Mouse (Mus musculus) heart, embryonic 11.5 days (tissue): ENCODE data around the gene Zfp945. TPM values are rescaled to one million over a fixed set of nuclear protein-coding genes. Genes with fewer than 3 reads are reported as not detected.
"Not testable (repeated sequence)": the region's sequence is repeated elsewhere in the genome, so short reads cannot be mapped to it uniquely, and the experiment has no call there.

ENCODE experiments used
- ATAC-seq: fragments of 200-750 bp; cut with Nextera tagmentation; replicated peaks from 2 replicates; pipeline ENCODE4 v1.8.0; 2017; ENCODE audit warnings: moderate library complexity; ENCODE audit not compliant: insufficient number of reproducible peaks, low FRiP score, low TSS enrichment
- H3K27ac ChIP-seq: fragments of 300-500 bp; sonication (generic); 2 replicates; pipeline ENCODE4 v1.5.1; 2014; ENCODE audit warnings: mild to moderate bottlenecking, low read depth, low read length
- H3K27me3 ChIP-seq: fragments of 300-500 bp; sonication (generic); 2 replicates; pipeline ENCODE4 v1.6.1; 2014; ENCODE audit warnings: mild to moderate bottlenecking, low read length, mixed read lengths; ENCODE audit not compliant: control insufficient read depth, insufficient read depth
- H3K36me3 ChIP-seq: fragments of 300-500 bp; sonication (generic); 2 replicates; pipeline ENCODE4 v1.6.1; 2014; ENCODE audit warnings: mild to moderate bottlenecking, low read length, moderate library complexity, mixed read lengths; ENCODE audit not compliant: control insufficient read depth, insufficient read depth
- H3K4me1 ChIP-seq: fragments of 300-500 bp; sonication (generic); 2 replicates; pipeline ENCODE4 v1.6.1; 2014; ENCODE audit warnings: low read length; ENCODE audit not compliant: control insufficient read depth, insufficient read depth
- H3K4me2 ChIP-seq: fragments of 300-500 bp; sonication (generic); 2 replicates; pipeline ENCODE4 v1.6.1; 2014; ENCODE audit warnings: mild to moderate bottlenecking, moderate library complexity
- H3K4me3 ChIP-seq: fragments of 300-500 bp; sonication (generic); 2 replicates; pipeline ENCODE4 v1.5.1; 2014; ENCODE audit warnings: low read depth, low read length
- H3K9ac ChIP-seq: fragments of 300-500 bp; sonication (generic); 2 replicates; pipeline ENCODE4 v1.6.1; 2014; ENCODE audit warnings: mild to moderate bottlenecking, low read depth, low read length, moderate library complexity
- H3K9me3 ChIP-seq: fragments of 300-500 bp; sonication (generic); replicated peaks from 2 replicates; pipeline ENCODE4 v1.6.1; 2016; ENCODE audit warnings: low read length; ENCODE audit not compliant: control insufficient read depth
- WGBS: fragments of 180-500 bp; shearing (Covaris S2); extraction: QIAGEN DNeasy Blood & Tissue Kit; methylation state at CpG from one replicate; pipeline ENCODE4 v1.1.7; 2014; ENCODE audit not compliant: insufficient replicate concordance; 5-methylcytosine and 5-hydroxymethylcytosine counted together
- polyA plus RNA-seq: library from polyadenylated mRNA; unstranded; fragments of >200 nt; fragmentation: Nextera tagmentation; extraction: Ambion mirVana; gene quantifications from 2 replicates; pipeline ENCODE4 v1.2.1, GENCODE M21; 2014

Gene Zfp945
- 15.6 and 16.3 TPM in 2 replicates for polyA plus RNA-seq

DNA sequence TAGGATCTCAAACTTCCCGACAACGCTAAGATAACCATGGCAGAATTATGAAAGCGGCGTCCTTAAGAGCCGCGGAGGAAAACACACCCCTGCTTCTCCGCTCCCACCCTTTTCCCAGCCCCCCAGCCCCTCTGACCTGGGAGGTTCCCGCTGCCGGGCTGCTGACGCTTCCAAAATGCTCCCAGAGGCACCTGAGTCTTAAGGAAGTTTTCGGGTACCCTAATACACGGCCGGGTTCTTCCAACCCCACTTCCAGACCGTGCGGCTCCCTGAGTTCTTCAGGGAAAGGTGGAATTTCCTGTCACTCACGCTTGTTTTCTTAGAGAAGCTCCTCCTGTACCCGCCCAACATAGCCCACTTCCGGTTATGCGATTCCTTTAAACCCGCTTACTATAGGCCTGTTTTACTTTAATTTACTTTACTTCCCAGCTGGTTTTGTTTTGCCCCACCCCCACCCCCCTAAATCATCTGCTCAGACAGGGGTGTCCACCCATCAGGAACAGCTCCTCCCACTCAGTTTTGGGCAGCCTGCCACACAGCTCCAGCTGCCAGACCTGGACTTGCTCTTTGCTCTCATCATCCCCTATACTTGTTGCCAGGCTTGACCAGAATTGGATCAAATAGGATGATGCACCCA, at the start of gene Zfp945:
Zfp945 (minus strand) TSS at position 290 of the 637 bp plus-strand sequence.
- under 1% methylated on average over 20 of the region's 20 CpGs for WGBS
- ATAC-seq, result peak; percentile 87

GRCm38 (mm10) chr17:22888302-22888701, 21.4 kb upstream of the Zfp945 start:
- Histone ChIP-seq H3K36me3 (no peaks in the 10 kb centered on the region), H3K4me3 (no peak overlapping the region), H3K9me3 (no peaks in the 10 kb centered on the region), H3K9ac (no peak overlapping the region), H3K4me1 (no peaks in the 10 kb centered on the region), H3K4me2 (no peak overlapping the region), H3K27ac (no peak overlapping the region), H3K27me3 (no peaks in the 10 kb centered on the region)
- no peak for ATAC-seq
- 68% methylated on average over 3 of the region's 3 CpGs for WGBS

More for the DNA sequence above, at the start of gene Zfp945:
- Histone ChIP-seq H3K27ac (peak within 1 kb of the TSS; percentile 83), H3K27me3 (no peaks in the 10 kb centered on the region), H3K9me3 (no peaks in the 10 kb centered on the region), H3K4me2 (peak within 1 kb of the TSS; percentile 74), H3K4me1 (peaks cover 3% of the 10 kb centered on the region), H3K4me3 (peak within 1 kb of the TSS; percentile 87), H3K36me3 (peaks cover 10% of the 10 kb centered on the region; the same call in 1 of the 2 replicates), H3K9ac (peak within 1 kb of the TSS; percentile 86)

- Histone ChIP-seq H3K4me1 (no peaks in the 10 kb centered on the region), H3K27ac (no peak overlapping the region), H3K36me3 (no peaks in the 10 kb centered on the region), H3K9ac (no peak overlapping the region), H3K4me3 (no peak overlapping the region), H3K9me3 (no peaks in the 10 kb centered on the region), H3K27me3 (no peaks in the 10 kb centered on the region), H3K4me2 (no peak overlapping the region)
- WGBS, result 47% methylated on average over 10 of the region's 10 CpGs
- ATAC-seq, result no peak
These were observed 17.2 kb upstream of the Zfp945 start for GRCm38 (mm10) chr17:22884059-22884698.

GRCm38 (mm10) chr17:22877427-22878307, 10.7 kb upstream of the Zfp945 start:
- H3K9ac ChIP-seq, result no peak overlapping the region
- no peak overlapping the region for H3K27ac ChIP-seq
- WGBS, result 85% methylated on average over 10 of the region's 11 CpGs
- ATAC-seq, result peak; percentile 69; the same call in 1 of the 2 replicates
- no peaks in the 10 kb centered on the region; the same call in 1 of the 2 replicates for H3K9me3 ChIP-seq
- H3K27me3 ChIP-seq, result no peaks in the 10 kb centered on the region
- no peak overlapping the region for H3K4me2 ChIP-seq
- no peaks in the 10 kb centered on the region for H3K4me1 ChIP-seq
- no peak overlapping the region for H3K4me3 ChIP-seq
- H3K36me3 ChIP-seq, result no peaks in the 10 kb centered on the region

DNA sequence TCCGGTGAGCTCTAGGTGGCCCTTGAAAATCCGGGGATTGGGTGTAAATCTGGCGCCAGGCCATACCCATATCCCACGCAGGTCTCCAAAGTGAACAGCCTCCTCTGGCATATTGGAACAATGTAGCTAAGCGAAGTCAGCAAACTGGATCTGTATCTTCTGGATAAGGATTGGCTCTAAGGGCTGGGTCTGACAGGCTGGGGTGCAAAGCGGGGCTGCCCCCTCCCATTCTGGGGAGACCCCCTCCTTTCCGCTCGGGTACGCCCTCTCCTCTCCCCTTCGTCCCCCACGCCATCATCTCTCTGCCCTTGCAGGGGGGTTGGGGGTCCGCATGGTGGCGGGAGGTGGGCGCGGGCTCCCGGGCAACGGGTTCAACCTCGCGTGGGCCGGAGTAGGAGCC, 9.4 kb upstream of the Zfp945 start:
- no peaks in the 10 kb centered on the region for H3K27me3 ChIP-seq
- no peak overlapping the region for H3K4me3 ChIP-seq
- ATAC-seq, result 0 out of 2 replicates have a peak, but pooled peaks have one; percentile 57
- no peaks in the 10 kb centered on the region for H3K36me3 ChIP-seq
- no peaks in the 10 kb centered on the region for H3K4me1 ChIP-seq
- H3K9ac ChIP-seq, result no peak overlapping the region
- no peak overlapping the region for H3K4me2 ChIP-seq
- no peaks in the 10 kb centered on the region; the same call in 1 of the 2 replicates for H3K9me3 ChIP-seq
- no peak overlapping the region for H3K27ac ChIP-seq
- 91% methylated on average over 15 of the region's 20 CpGs for WGBS

GRCm38 (mm10) chr17:22875549-22875948, 8.6 kb upstream of the Zfp945 start:
- H3K36me3 ChIP-seq, result not testable (repeated sequence)

GRCm38 (mm10) chr17:22866421-22866844, 501 bp downstream of the Zfp945 start:
- WGBS, result 4% methylated on average over 10 of the region's 10 CpGs
- peak; percentile 19; the same call in 1 of the 2 replicates for ATAC-seq
- H3K27ac ChIP-seq, result peak overlapping the region; percentile 83

More at GRCm38 (mm10) chr17:22875549-22875948, 8.6 kb upstream of the Zfp945 start:
- H3K9me3 ChIP-seq, H3K9ac ChIP-seq, H3K4me3 ChIP-seq, H3K27me3 ChIP-seq, ATAC-seq, H3K4me2 ChIP-seq, H3K27ac ChIP-seq, H3K4me1 ChIP-seq: not testable (repeated sequence)
- 90% methylated on average over 4 of the region's 4 CpGs for WGBS

GRCm38 (mm10) chr17:22821166-22821565, 45.8 kb downstream of the Zfp945 start:
- H3K4me3 ChIP-seq, result no peak overlapping the region
- ATAC-seq, result no peak
- WGBS, result 72% methylated on average over 4 of the region's 4 CpGs

More at GRCm38 (mm10) chr17:22866421-22866844, 501 bp downstream of the Zfp945 start:
- Histone ChIP-seq H3K4me3 (peak overlapping the region; percentile 87), H3K4me1 (peaks cover 3% of the 10 kb centered on the region), H3K9me3 (no peaks in the 10 kb centered on the region), H3K27me3 (no peaks in the 10 kb centered on the region), H3K36me3 (peaks cover 10% of the 10 kb centered on the region; the same call in 1 of the 2 replicates), H3K4me2 (peak overlapping the region; percentile 74), H3K9ac (peak overlapping the region; percentile 86)

More at GRCm38 (mm10) chr17:22821166-22821565, 45.8 kb downstream of the Zfp945 start:
- Histone ChIP-seq H3K9ac (no peak overlapping the region), H3K27ac (no peak overlapping the region), H3K4me2 (no peak overlapping the region), H3K27me3 (no peaks in the 10 kb centered on the region), H3K9me3 (no peaks in the 10 kb centered on the region), H3K36me3 (no peaks in the 10 kb centered on the region), H3K4me1 (no peaks in the 10 kb centered on the region)
